Mouse (Mus musculus): Measurements from ENCODE around the gene Fbxw26.
"Not testable (repeated sequence)": the region's sequence is repeated elsewhere in the genome, so short reads cannot be mapped to it uniquely, and the experiment has no call there.

Fbxw26 gene

GRCm38 (mm10) chr9:109745989-109746388, at the start of gene Fbxw26:
Gene Fbxw26 (minus strand): TSS chr9:109746089.
- H3K4me1 ChIP-seq (replicated peaks; ENCODE audit: low read depth, low read length); H3K36me3 ChIP-seq (ENCODE audit: insufficient read depth, low read length); H3K27me3 ChIP-seq (ENCODE audit: insufficient read depth, low read length); H3K9me3 ChIP-seq (ENCODE audit: low read length); H3K4me3 ChIP-seq (replicated peaks; ENCODE audit: low read length): not testable (repeated sequence)

GRCm38 (mm10) chr9:109795221-109795620, 49.3 kb upstream of the Fbxw26 start:
- H3K36me3 ChIP-seq (ENCODE audit: insufficient read depth, low read length), result no peaks in the 10 kb centered on the region
- H3K9me3 ChIP-seq (ENCODE audit: low read length), result peaks cover 6% of the 10 kb centered on the region
- TF ChIP-seq POU5F1 (IDR thresholded peaks at IDR 0.05; ENCODE audit: borderline replicate concordance, low read length) (no peak), CTCF (conservative IDR thresholded peaks at IDR 0.05; ENCODE audit: low read length) (no peak), NANOG (IDR thresholded peaks at IDR 0.05; ENCODE audit: borderline replicate concordance, low read length) (no peak)
- no peaks in the 10 kb centered on the region for H3K4me1 ChIP-seq (replicated peaks; ENCODE audit: low read depth, low read length)
- no peaks in the 10 kb centered on the region for H3K27me3 ChIP-seq (ENCODE audit: insufficient read depth, low read length)
- H3K4me3 ChIP-seq (replicated peaks; ENCODE audit: low read length), result no peak overlapping the region

GRCm38 (mm10) chr9:109790570-109790969, 44.7 kb upstream of the Fbxw26 start, which contains the start of gene Fbxw27:
Gene Fbxw27 (minus strand): TSS chr9:109790670.
- not testable (repeated sequence) for H3K4me1 ChIP-seq (replicated peaks; ENCODE audit: low read depth, low read length); H3K27me3 ChIP-seq (ENCODE audit: insufficient read depth, low read length); H3K4me3 ChIP-seq (replicated peaks; ENCODE audit: low read length); H3K9me3 ChIP-seq (ENCODE audit: low read length); H3K36me3 ChIP-seq (ENCODE audit: insufficient read depth, low read length)

GRCm38 (mm10) chr9:109766841-109767240, 21.0 kb upstream of the Fbxw26 start:
- H3K4me1 ChIP-seq (replicated peaks; ENCODE audit: low read depth, low read length); H3K36me3 ChIP-seq (ENCODE audit: insufficient read depth, low read length); H3K4me3 ChIP-seq (replicated peaks; ENCODE audit: low read length); H3K27me3 ChIP-seq (ENCODE audit: insufficient read depth, low read length): not testable (repeated sequence)
- H3K9me3 ChIP-seq (ENCODE audit: low read length), result peaks cover 59% of the 10 kb centered on the region

GRCm38 (mm10) chr9:109702600-109702999, 43.3 kb downstream of the Fbxw26 start, which contains the start of gene Fbxw18:
Gene Fbxw18 (minus strand): TSS chr9:109702700.
- H3K36me3 ChIP-seq (ENCODE audit: insufficient read depth, low read length); H3K27me3 ChIP-seq (ENCODE audit: insufficient read depth, low read length); H3K4me1 ChIP-seq (replicated peaks; ENCODE audit: low read depth, low read length); H3K4me3 ChIP-seq (replicated peaks; ENCODE audit: low read length); H3K9me3 ChIP-seq (ENCODE audit: low read length): not testable (repeated sequence)

- Histone ChIP-seq H3K27me3 (ENCODE audit: insufficient read depth, low read length) (no peaks in the 10 kb centered on the region), H3K4me1 (replicated peaks; ENCODE audit: low read depth, low read length) (no peaks in the 10 kb centered on the region), H3K9me3 (ENCODE audit: low read length) (peaks cover 3% of the 10 kb centered on the region; the same call in 1 of the 2 replicates), H3K36me3 (ENCODE audit: insufficient read depth, low read length) (no peaks in the 10 kb centered on the region), H3K4me3 (replicated peaks; ENCODE audit: low read length) (no peak overlapping the region)
- TF ChIP-seq POU5F1 (IDR thresholded peaks at IDR 0.05; ENCODE audit: borderline replicate concordance, low read length) (no peak), CTCF (conservative IDR thresholded peaks at IDR 0.05; ENCODE audit: low read length) (peak; percentile 85), NANOG (IDR thresholded peaks at IDR 0.05; ENCODE audit: borderline replicate concordance, low read length) (no peak)
Measured at GRCm38 (mm10) chr9:109685299-109685698, 60.6 kb downstream of the Fbxw26 start.
